Mouse (Mus musculus) urinary bladder, postnatal 14 days (tissue): Measurements from ENCODE around the gene Rasa4.
"Not testable (repeated sequence)": the region's sequence is repeated elsewhere in the genome, so short reads cannot be mapped to it uniquely, and the experiment has no call there.

ENCODE experiments used
- DNase-seq: peaks from one replicate; pipeline ENCODE4 v3.0.0; 2021; ENCODE audit warnings: low spot score

Rasa4 gene

DNA sequence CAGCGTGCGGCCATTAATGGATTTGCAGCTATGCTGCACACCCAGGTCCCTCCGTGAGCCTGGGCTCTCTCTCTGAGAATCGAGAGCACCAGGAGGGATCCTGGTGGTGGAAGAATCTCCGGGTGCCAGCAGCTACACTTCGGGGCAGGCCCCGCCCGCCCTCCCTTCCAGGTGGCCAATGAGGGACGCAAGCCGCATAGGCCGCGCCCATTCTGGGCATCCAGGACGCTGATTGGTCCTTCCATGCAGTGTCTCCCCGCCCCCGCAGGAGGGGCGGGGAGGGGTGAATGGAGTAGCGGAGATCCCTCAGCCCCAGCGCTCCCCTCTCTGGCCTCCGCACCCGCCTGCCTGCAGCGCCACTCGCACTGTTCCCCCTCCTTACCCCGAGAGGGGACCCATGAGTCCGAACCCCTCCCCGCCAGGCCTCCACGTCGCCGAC, at the start of gene Rasa4:
Gene Rasa4 (plus strand): TSS at position 248 of the 439 bp plus-strand sequence.
- DNase-seq = peak; percentile 94

DNA sequence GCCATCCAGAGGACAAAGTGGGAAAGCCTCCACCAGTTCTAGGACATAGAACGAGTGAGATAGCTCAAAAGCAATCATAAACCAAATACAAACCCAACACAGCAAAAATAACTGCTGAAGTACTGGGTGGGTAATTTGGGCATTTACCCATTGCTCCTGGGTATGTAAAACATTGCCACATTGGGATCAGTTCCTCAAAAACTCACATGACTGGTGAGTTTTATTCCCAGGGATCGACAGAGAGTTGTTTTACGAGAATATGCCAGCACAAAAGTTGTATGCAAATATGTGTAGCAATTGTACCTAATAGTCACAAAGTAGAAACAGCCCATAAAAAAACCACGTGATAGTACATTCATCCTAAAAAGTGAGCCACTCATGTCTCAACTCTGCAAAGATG, 48.8 kb upstream of the Rasa4 start:
- DNase-seq = no peak

DNA sequence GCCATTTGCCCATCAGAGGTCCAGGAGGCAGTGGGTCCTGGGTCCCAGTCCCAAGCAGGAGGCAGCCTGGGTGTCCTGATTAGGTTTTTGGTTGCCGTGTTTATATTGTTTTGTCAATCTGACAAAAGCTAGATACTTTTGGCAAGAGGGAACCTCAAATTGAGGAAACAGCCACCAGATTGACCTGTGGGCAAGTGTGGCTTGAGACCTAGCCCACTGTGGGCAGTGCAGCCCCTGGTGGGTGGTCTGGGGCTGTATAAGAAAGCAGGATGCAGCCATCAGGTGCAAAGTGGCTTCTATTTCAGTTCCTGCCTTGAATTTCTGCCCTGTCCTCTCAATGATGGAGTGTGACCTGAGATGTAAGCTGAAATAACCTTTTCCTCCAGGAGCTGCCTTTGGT, 48.4 kb upstream of the Rasa4 start:
- no peak for DNase-seq

DNA sequence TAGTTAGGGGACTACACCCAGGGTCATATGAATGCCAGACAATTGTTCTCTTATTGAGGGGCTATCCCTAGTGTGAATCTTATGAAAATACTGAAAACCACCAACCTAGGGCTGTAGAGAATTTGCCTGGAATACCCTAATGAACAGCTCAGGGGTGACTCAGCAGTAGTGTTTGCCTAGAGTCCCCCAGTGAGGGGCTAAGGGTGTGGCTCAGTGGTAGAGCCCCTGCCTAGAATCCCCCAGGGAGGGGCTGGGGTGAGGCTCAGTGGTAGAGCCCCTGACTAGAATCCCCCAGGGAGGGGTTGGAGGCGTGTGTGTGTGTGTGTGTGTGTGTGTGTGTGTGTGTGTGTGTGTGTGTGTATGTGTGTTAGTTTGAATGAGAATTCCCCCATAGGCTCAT, 47.0 kb upstream of the Rasa4 start:
- DNase-seq = no peak

GRCm38 (mm10) chr5:136038258-136039214, 45.2 kb upstream of the Rasa4 start, which contains the start of gene Upk3b:
TSS of gene Upk3b (plus strand) at chr5:136038496.
- DNase-seq = peak; percentile 70

DNA sequence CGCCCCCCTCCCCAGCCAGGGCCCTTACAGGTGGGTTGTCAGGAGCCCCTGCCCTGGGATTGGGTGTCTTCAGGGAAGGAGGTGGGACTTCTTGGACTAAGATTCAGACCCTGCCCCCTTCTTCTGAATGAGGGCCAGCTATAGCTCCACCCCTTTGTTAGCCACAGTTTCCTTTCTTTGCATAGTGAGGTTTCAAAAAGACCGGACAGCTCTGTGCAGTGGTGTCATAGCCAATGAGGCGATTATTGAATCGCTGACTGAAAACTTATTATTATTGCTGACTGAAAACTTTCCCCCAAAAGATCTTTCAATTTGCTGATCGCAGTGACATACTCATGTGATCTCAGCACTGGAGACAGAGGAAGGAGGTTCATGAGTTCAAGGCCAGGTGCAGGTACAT, 43.5 kb upstream of the Rasa4 start:
- no peak for DNase-seq

DNA sequence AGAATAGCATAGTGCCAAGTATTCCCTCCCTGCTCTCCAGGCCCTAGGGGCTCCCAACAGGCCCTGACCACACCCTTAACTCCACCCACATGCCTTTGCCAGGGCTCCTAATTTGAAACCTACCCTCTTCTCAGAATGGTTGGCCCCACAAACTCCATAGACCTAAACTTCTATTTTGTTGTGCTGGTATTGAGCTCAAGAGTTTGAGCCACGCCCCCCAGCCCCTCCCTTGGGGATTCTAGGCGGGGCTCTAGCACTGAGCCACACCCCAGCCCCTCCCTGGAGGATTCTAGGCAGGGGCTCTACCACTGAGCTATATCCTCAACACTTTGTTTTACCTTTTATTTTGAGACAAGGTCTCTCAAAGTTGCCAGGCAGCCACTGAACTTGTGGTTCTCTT, 42.5 kb upstream of the Rasa4 start:
- no peak for DNase-seq

- no peak for DNase-seq
These were observed 42.0 kb upstream of the Rasa4 start for GRCm38 (mm10) chr5:136041666-136042065.

- DNase-seq = no peak
These were observed 38.9 kb upstream of the Rasa4 start for GRCm38 (mm10) chr5:136044865-136045264.

- no peak for DNase-seq
These were observed 38.3 kb upstream of the Rasa4 start for GRCm38 (mm10) chr5:136045408-136045807.

GRCm38 (mm10) chr5:136045987-136046386, 37.7 kb upstream of the Rasa4 start:
- DNase-seq = peak; percentile 93

GRCm38 (mm10) chr5:136048541-136048940, 35.2 kb upstream of the Rasa4 start:
- DNase-seq = not testable (repeated sequence)

DNA sequence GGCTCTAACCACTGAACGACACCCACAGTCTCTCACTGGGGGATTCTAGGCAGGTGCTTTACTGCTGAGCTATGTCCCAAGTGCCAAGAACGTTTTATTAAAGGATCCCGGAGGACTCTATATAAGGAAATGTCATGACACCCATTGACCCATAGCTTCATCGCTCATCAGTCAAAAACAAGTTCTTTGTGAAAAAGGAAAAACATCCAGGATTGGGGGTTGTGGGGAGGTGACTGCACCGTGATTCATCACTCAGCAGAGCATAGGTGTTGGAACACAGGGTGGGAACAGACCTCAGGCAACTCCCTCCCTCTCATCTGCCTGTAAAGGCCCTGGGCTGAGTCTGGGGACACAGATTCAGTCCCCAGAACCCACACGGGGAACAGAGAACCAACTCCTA, 33.8 kb upstream of the Rasa4 start:
- no peak for DNase-seq

DNA sequence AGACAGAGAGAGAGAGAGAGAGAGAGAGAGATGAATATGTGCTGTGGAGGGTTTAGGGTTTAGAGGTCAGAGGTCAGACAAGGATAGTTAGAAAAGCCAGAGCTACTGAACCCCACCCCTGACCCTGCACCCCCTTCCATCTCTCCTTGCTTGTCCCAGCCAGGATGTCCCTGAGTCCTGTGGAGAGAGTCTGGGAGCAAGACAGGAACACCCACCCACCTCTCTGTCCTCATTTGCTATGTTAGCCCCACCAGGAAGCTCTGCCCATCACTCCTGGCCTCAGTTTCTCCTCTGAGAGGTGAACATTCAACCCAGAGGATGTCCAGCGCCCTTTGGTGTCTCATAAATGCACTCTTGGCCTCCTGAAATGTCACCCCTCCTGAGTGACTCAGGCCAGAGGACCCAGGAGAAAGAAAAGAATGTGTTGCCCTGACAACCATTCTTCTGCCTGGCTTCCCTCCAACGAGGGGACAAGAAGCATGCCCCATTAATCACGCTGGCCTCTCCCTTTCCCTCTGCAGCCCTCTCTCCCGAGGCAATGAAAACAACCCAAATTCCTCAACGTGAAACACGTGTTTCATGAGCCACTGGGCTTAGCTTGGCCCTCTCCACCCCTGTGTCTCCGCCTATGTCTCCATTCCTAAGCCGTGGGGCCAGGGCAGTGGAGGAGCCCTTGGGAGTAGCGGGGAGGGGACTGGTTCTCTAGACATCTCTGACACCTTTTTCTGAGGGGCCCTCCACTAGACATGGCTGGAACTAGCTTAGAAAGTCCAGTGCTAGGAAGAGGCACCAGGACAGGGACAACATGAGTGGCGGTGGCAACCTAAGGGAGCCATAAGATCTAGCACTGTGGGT, 32.3 kb upstream of the Rasa4 start:
- DNase-seq = peak; percentile 84

GRCm38 (mm10) chr5:136052861-136053655, 30.7 kb upstream of the Rasa4 start:
- peak; percentile 56 for DNase-seq

- DNase-seq = no peak
These were observed 29.2 kb upstream of the Rasa4 start, which contains the start of gene Upk3bl for GRCm38 (mm10) chr5:136054301-136055077. TSS of gene Upk3bl (plus strand) at chr5:136054492.

GRCm38 (mm10) chr5:136056062-136056461, 27.7 kb upstream of the Rasa4 start:
- DNase-seq = no peak

GRCm38 (mm10) chr5:136057085-136057484, 26.6 kb upstream of the Rasa4 start:
- peak; percentile 58 for DNase-seq

DNA sequence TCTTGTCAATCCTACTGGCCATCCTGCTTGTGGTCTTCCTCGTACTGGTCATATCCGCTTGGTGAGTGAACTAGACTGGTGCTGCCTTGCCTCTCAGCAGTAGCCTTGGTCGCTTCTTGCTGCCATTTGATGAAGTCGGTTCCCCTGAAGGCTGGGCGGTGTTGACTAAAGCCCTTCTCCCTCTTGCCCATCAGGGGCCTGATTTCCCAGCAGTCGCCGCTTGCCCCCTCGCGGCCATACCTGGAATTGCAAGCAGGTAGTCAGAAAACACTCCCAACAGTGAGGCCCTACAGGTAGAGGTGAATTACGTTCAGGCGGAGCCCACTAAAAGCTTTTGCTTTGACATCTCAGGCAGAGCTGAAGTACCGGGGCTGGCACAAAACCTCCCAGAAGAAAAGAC, 22.1 kb upstream of the Rasa4 start:
- DNase-seq = peak; percentile 90

GRCm38 (mm10) chr5:136063920-136064319, 19.8 kb upstream of the Rasa4 start:
- no peak for DNase-seq
